Mouse (Mus musculus) T-cell, adult 2 months (primary cell): ENCODE data around the gene Zmiz1.
A peak's percentile ranks its signal among the peaks of the same experiment; 100 is the strongest.

Source experiments
- DNase-seq: peaks from one replicate; pipeline ENCODE4 v3.0.0; 2022; ENCODE audit warnings: low spot score

The Zmiz1 gene

DNA sequence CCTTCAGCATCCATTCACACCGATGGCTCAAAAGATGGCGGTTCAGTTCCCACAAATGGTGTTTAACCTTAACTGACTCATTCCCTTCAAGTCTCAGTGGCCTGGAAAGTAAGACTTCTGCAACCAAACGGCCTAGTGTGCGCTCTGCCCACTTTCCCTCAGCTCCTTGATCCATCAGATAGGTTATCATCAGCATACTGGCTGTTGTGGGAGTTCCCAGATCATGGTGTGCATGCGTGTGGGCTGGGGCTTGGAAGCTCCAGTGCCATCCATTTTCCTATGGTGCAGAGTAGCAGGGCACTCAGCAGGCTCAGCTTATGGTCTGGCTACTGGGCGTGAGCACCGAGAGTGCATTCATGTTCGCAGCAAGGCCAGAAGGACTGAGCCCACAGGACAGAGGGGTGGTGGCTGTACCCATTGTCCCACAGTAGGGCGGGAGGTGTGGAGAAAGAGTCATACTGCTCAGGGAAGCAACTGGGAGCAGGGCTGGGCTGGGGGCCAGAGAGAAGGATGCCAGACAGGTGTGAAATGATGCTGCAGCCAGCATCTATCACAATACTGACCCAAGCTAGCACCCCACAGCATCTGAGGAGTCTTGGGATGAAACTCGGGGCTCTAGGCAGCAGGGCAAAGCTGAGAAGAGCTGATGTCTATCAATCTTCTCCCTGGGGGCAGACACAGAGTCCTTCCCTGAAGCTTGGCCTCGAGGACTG, 33.7 kb downstream of the Zmiz1 start:
- DNase-seq = no peak

- DNase-seq = peak; percentile 44
Measured at GRCm38 (mm10) chr14:25493301-25494241, 34.6 kb downstream of the Zmiz1 start.

GRCm38 (mm10) chr14:25494778-25495177, 35.8 kb downstream of the Zmiz1 start:
- no peak for DNase-seq

DNA sequence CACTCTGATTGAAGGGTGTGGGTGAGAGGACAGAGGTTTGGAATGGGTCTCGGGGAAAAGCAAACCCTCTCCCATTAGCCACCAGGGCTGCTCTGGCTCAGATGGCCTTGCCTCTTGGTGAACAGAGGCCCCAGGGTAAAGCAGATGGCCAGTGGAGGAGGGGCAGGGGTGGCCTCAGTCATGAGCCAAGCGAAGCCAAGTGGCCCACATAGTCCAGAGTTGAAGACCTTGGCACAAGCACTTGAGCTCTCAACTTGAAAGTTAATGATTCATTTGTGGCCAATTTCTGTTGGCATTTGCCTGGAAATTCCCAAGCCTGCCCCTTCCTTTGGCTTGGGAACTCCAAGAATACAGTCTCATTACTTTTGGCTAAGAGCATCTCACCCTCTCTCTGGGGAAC, 37.1 kb downstream of the Zmiz1 start:
- no peak for DNase-seq

GRCm38 (mm10) chr14:25496989-25497388, 38.0 kb downstream of the Zmiz1 start:
- no peak for DNase-seq

GRCm38 (mm10) chr14:25497596-25497995, 38.6 kb downstream of the Zmiz1 start:
- DNase-seq = no peak

- DNase-seq = no peak
Measured at GRCm38 (mm10) chr14:25498367-25498766, 39.4 kb downstream of the Zmiz1 start.

DNA sequence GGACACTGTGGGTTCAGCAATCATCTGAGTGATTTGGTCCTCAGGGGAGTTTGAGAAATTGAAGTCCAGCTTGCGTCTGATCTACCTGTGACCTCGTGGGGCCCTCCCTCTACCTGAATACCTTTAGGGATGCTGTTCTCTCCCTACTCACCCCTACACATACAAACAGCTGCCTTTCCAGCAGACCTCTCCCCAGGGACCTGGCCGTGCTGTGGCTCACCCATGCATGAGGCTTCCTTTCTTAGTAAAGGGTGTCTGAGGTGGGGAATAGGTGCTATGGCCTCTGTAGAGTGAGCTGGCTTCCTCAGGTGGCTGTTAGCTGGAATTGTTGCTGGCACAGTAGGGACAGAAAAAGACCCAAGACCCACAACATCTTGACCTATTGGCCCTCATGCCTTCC, 40.5 kb downstream of the Zmiz1 start:
- DNase-seq = no peak

- DNase-seq = no peak
Measured at GRCm38 (mm10) chr14:25500511-25501120, 41.6 kb downstream of the Zmiz1 start.

- no peak for DNase-seq
Measured at GRCm38 (mm10) chr14:25501481-25501880, 42.5 kb downstream of the Zmiz1 start.

DNA sequence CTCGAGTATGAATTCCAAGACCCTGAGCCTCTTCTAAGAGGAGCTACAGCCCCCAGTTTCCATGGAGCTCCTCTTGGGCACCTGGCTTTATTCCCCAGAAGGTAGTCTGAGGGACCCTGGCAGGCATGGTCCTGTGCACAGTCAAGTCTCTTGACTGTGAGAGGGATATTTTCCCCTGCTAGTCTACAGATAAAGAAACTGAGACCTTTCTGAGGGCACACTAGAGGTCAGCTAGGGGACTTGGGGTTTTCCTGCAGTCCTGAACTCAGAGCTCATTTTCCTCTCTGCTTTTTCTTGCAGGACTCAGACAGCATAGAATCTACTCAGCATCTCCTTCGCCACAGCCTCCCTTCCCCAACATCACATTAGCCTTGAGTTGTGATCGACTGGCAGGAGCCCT, 43.4 kb downstream of the Zmiz1 start:
- DNase-seq = no peak

GRCm38 (mm10) chr14:25504241-25504640, 45.3 kb downstream of the Zmiz1 start:
- DNase-seq = no peak

- DNase-seq = peak; percentile 61
Measured at GRCm38 (mm10) chr14:25505201-25505671, 46.3 kb downstream of the Zmiz1 start.

GRCm38 (mm10) chr14:25508111-25508756, 49.2 kb downstream of the Zmiz1 start:
- no peak for DNase-seq

GRCm38 (mm10) chr14:25508757-25509139, 49.8 kb downstream of the Zmiz1 start:
- DNase-seq = no peak

GRCm38 (mm10) chr14:25509450-25510129, 50.6 kb downstream of the Zmiz1 start:
- no peak for DNase-seq

DNA sequence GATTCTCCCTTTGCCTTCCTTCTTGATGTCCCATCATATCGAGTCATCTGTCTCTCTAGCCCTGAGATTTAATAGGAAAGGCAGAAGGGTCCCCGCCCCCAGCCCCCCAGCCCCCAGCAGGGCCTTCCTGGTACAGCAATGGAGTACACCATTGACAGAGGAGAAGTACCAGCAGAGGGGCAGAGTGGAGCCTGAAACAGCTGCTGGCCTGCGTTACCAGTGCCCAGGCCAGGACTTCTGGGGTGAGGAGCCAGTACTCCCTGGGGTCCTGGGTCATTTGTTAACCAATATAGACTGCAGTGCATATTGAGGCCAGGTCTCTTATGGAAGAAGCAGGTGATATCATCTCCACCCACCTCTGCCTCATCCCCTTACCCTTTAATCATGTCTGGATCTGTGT, 51.4 kb downstream of the Zmiz1 start:
- DNase-seq = no peak

- no peak for DNase-seq
Measured at GRCm38 (mm10) chr14:25510987-25511386, 52.0 kb downstream of the Zmiz1 start.

GRCm38 (mm10) chr14:25511564-25511963, 52.6 kb downstream of the Zmiz1 start:
- DNase-seq = no peak

- DNase-seq = no peak
Measured at GRCm38 (mm10) chr14:25511967-25512366, 53.0 kb downstream of the Zmiz1 start.

DNA sequence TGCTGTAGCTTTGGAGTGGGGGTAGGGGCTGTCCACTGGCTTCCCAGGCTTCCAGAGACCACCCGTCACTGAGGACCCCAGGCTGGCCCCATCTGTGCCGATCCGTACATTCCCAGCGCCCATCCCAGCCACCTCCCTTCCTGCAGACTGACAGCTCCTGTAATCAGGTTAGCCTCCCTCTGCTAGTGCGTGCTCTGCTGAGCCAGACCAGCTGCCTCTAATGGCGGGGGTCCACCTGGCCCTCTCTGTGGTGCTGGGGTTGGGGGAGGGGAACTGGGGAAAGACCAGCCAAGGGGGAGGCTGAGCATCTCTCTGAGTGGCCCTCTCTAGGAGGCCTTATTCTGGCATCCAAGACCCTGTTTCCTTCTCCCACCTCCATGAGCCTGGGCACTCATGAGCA, 53.8 kb downstream of the Zmiz1 start:
- no peak for DNase-seq

- DNase-seq = no peak
Measured at GRCm38 (mm10) chr14:25513496-25513895, 54.5 kb downstream of the Zmiz1 start.
